Mouse (Mus musculus) brain, adult 10 weeks (tissue): Measurements from ENCODE around the gene Tmem79. TPM values are rescaled to one million over a fixed set of nuclear protein-coding genes. Genes with fewer than 3 reads are reported as not detected.

Experiments
- polyA plus RNA-seq: library from polyadenylated mRNA; stranded (reverse); fragments of 350-450 nt; fragmentation: Illumina TruSeq; extraction: RNeasy Lipid Tissue Mini Kit (QIAGEN cat#74804); gene quantifications from one replicate; pipeline ENCODE4 v1.2.3, GENCODE M21; 2015; ENCODE audit warnings: low read depth, low replicate concordance

Gene Tmem79
- polyA plus RNA-seq = 0.67 TPM

DNA sequence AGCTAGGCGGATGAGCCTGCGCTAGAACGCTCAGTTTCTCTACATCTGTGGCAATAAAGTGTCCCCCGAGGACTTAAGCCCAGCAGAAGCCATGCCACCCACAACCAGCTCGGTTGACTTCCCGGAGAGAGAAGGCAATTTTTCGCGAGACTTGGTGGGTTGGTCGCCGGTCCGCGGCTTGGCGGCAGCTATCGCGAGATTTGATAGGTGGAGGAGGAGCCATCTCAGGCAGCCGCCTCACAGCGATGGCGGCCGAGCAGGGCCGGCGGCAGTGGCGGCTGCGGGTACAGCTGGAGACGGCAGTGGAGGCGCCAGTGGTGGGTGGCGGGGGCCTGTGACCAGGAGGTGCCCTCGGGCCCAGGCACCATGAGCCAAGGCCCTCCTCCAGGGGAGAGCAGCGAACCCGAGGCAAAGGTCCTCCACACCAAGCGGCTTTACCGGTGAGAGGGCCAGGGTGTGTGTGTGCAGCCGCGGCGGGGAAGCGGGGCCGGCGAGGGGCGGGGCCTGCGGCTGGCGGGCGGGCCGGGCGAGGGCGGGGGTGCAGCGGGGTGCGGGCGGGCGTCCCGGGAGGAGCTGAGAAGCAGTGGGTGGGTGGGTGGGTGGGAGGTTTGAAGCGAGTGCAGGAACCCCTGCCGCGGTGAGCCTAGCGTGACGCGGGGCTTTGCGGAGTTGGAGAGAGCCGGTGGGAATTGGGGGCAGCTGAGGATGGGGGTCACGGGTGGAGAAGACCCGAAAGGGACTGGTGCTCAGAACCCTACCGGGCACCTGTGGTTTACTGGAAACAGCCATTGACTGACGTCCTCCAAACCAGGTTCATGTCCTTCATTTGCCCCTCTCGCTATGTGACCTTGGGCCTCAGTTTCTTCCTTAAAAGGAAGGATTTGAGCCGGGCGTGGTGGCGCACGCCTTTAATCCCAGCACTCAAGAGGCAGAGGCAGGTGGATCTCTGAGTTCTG is at the start of gene Tmem79, which contains the start of gene Smg5:
Gene Tmem79, minus strand, starts transcription at position 91 of the 956 bp plus-strand sequence.
Gene Smg5, plus strand, starts transcription at position 203 of the 956 bp plus-strand sequence.

DNA sequence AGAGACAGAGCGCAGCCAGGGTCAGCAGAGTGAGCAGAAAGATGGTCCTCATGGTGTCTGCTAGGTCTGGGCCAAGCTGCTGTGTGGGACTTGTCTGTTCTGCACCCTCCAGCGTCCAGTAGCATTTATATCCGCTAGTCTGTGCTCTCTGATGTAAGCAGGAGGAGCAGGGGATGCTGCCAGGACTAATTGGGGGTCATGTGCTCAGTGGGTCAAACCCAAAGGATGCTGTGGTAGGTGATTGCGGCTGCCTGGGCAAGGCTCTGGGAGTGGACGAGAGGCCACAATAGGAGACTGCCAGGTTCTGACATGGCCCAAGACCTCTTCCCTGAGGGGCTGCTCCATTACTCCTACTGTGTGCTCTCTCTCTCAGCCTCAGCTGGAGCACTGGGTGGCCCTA is 48.4 kb upstream of the Tmem79 start, which contains the start of gene Bglap:
Gene Bglap, minus strand, starts transcription at position 101 of the 400 bp plus-strand sequence.

DNA sequence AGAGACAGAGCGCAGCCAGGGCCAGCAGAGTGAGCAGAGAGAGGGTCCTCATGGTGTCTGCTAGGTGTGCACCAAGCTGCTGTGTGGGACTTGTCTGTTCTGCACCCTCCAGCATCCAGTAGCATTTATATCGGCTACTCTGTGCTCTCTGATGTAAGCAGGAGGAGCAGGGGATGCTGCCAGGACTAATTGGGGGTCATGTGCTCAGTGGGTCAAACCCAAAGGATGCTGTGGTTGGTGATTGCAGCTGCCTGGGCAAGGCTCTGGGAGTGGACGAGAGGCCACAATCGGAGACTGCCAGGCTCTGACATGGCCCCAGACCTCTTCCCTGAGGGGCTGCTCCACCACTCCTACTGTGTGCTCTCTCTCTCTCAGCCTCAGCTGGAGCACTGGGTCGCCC is 42.7 kb upstream of the Tmem79 start, which contains the start of gene Bglap2:
Gene Bglap2, minus strand, starts transcription at position 101 of the 400 bp plus-strand sequence.

GRCm38 (mm10) chr3:88372643-88373042 is 36.7 kb upstream of the Tmem79 start, which contains the start of gene Bglap3:
TSS of gene Bglap3 (minus strand) at chr3:88372743.

GRCm38 (mm10) chr3:88364337-88364736 is 28.4 kb upstream of the Tmem79 start, which contains the start of gene Paqr6:
TSS of gene Paqr6 (plus strand) at chr3:88364584.

DNA sequence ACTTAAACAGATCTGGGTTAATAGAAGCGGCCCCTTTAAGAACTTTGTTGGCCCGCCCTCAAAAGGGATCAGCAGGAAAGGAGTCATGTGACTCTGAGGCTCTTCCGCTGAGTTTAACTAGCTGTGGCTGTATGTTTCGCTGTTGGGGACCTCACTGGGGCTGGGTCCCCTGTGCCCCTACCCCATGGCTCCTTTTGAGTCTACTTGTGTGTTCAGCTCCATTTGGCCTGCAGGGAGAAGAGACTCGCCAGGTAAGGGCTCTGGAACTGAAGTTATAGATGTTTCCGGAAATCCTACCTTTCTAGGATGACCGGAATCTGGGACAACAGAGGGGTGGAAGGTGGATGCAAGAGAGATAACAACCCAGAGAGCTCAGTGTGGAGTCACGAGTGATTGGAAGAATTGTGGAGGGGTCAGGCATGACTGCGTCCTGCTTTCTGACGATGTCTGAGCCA is 11.0 kb downstream of the Tmem79 start, which contains the start of gene Glmp:
Gene Glmp, plus strand, starts transcription at position 73 of the 455 bp plus-strand sequence.

GRCm38 (mm10) chr3:88296561-88297318 is 39.2 kb downstream of the Tmem79 start, which contains the start of the genes Tsacc and Cct3:
TSS of gene Tsacc (minus strand) at chr3:88296999.
TSS of gene Cct3 (plus strand) at chr3:88297116.

DNA sequence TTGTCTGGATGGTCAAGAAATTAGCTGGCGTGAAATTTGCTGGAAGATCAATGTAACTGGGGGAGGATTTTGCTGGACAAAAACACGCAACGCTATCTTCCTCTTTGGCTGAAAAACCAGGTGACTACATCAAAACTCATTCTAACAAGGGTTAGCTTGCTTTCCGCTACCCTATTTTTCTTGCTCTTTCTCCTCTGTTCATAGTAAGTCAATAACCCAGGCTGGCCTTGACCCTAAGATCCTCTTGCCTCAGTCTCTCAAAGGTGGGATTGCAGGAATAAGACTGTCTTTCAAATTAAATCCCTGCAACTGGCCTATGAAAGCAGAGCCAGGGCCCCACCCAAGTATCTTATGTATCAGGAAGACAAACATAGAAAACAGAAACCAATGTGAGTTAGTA is 48.8 kb downstream of the Tmem79 start, which contains the start of gene Gm38392:
Gene Gm38392, minus strand, starts transcription at position 101 of the 400 bp plus-strand sequence.

Other genes starting within 250 kb of the Tmem79 start
- 113 TPM for gene Mef2d, start 193.8 kb downstream of the Tmem79 start, polyA plus RNA-seq
- not detected for gene Rhbg, start 81.4 kb downstream of the Tmem79 start, polyA plus RNA-seq
- gene Gm38392, start 48.9 kb downstream of the Tmem79 start, polyA plus RNA-seq = not detected
- 5.0 TPM for gene Tsacc, start 39.1 kb downstream of the Tmem79 start, polyA plus RNA-seq
- gene Cct3, start 39.0 kb downstream of the Tmem79 start, polyA plus RNA-seq = 201 TPM
- gene Glmp, start 11.1 kb downstream of the Tmem79 start, polyA plus RNA-seq = 103 TPM
- 60.0 TPM for gene Smg5, start 112 bp upstream of the Tmem79 start, polyA plus RNA-seq
- gene Paqr6, start 28.4 kb upstream of the Tmem79 start, polyA plus RNA-seq = 14.8 TPM
- gene Bglap3, start 36.6 kb upstream of the Tmem79 start, polyA plus RNA-seq = 0.67 TPM
- not detected for gene Bglap2, start 42.6 kb upstream of the Tmem79 start, polyA plus RNA-seq
- gene Bglap, start 48.3 kb upstream of the Tmem79 start, polyA plus RNA-seq = not detected
- gene Pmf1, start 74.2 kb upstream of the Tmem79 start, polyA plus RNA-seq = 10.5 TPM
- 56.1 TPM for gene Slc25a44, start 89.0 kb upstream of the Tmem79 start, polyA plus RNA-seq
- gene Sema4a, start 125.0 kb upstream of the Tmem79 start, polyA plus RNA-seq = 41.2 TPM
- gene Lmna, start 173.8 kb upstream of the Tmem79 start, polyA plus RNA-seq = 42.8 TPM
- gene Mex3a, start 196.2 kb upstream of the Tmem79 start, polyA plus RNA-seq = 1.5 TPM
- not detected for gene Rab25, start 212.2 kb upstream of the Tmem79 start, polyA plus RNA-seq
- 129 TPM for gene Lamtor2, start 216.9 kb upstream of the Tmem79 start, polyA plus RNA-seq
- gene Ubqln4, start 217.6 kb upstream of the Tmem79 start, polyA plus RNA-seq = 104 TPM
- gene Ssr2, start 239.7 kb upstream of the Tmem79 start, polyA plus RNA-seq = 126 TPM